Mouse (Mus musculus) CH12.LX (cell line): ENCODE results near the gene Trpv4. TPM values are rescaled to one million over a fixed set of nuclear protein-coding genes. Genes with fewer than 3 reads are reported as not detected.
A peak's percentile ranks its signal among the peaks of the same experiment; 100 is the strongest.

Experiments
- DNase-seq: peaks from one replicate; pipeline ENCODE4 v3.0.0-alpha.2; 2013; ENCODE audit errors: extremely low read depth
- H3K27ac ChIP-seq: 2 replicates; pipeline ENCODE4 v1.5.1; 2012; ENCODE audit warnings: low read depth, mild to moderate bottlenecking, control low read depth, moderate library complexity; ENCODE audit not compliant: insufficient read depth
- H3K27me3 ChIP-seq: replicated peaks from 2 replicates; pipeline ENCODE3; 2012; ENCODE audit warnings: inconsistent platforms
- H3K36me3 ChIP-seq, 2 experiments: replicated peaks in 1 of 2; 2 replicates each; pipeline versions ENCODE3 to v1.6.1; 2012; ENCODE audit warnings: inconsistent platforms in 1 of 2, low read length in 1 of 2, mild to moderate bottlenecking in 1 of 2, mixed read lengths in 1 of 2, moderate library complexity in 1 of 2; ENCODE audit not compliant: control insufficient read depth in 1 of 2, insufficient read depth in 1 of 2
- H3K4me1 ChIP-seq, 2 experiments: 2 replicates each; pipeline ENCODE4 v1.6.1; 2012; ENCODE audit warnings: inconsistent platforms in 1 of 2, moderate library complexity in 1 of 2; ENCODE audit not compliant: insufficient read depth in 2 of 2, control insufficient read depth in 1 of 2
- H3K4me2 ChIP-seq: 2 replicates; pipeline ENCODE4 v1.6.1; 2012; ENCODE audit warnings: low read depth, mild to moderate bottlenecking, control low read depth; ENCODE audit not compliant: poor library complexity, insufficient read depth, severe bottlenecking
- H3K4me3 ChIP-seq, 3 experiments: fragments of 150-350 bp in 1 of 3; sonication (generic) in 1 of 3; replicated peaks in 1 of 3; 2 replicates each; pipeline versions ENCODE3 to v1.5.1; 2011 to 2012; ENCODE audit warnings: low read depth in 2 of 3, low read length in 2 of 3, mild to moderate bottlenecking in 2 of 3, moderate library complexity in 2 of 3, control low read depth in 1 of 3, improper control_type of control experiment in 1 of 3, inconsistent platforms in 1 of 3, mixed read lengths in 1 of 3; ENCODE audit not compliant: poor library complexity in 1 of 3
- H3K79me2 ChIP-seq: replicated peaks from 2 replicates; pipeline ENCODE4 v1.6.1; 2012; ENCODE audit warnings: mild to moderate bottlenecking, moderate library complexity; ENCODE audit not compliant: control insufficient read depth, poor library complexity, insufficient read depth, severe bottlenecking; ENCODE audit errors: extremely low read depth
- H3K9ac ChIP-seq: 2 replicates; pipeline ENCODE4 v1.6.1; 2012; ENCODE audit warnings: low read depth, mild to moderate bottlenecking, control low read depth, moderate library complexity; ENCODE audit not compliant: insufficient read depth
- H3K9me3 ChIP-seq: replicated peaks from 2 replicates; pipeline ENCODE3; 2012; ENCODE audit warnings: low read length, inconsistent platforms, mixed read lengths
- CHD1 ChIP-seq: IDR thresholded peaks from 2 replicates; pipeline ENCODE4 v1.6.1; 2012; ENCODE audit warnings: low read depth, low read length, improper control_type of control experiment, inconsistent platforms
- CTCF ChIP-seq, 2 experiments: IDR thresholded peaks in 1 of 2; conservative IDR thresholded peaks in 1 of 2; 2 replicates each; pipeline ENCODE4 v1.5.1; 2011 to 2012; ENCODE audit warnings: low read depth in 2 of 2, low read length in 2 of 2, improper control_type of control experiment in 1 of 2, inconsistent platforms in 1 of 2, mild to moderate bottlenecking in 1 of 2, moderate library complexity in 1 of 2
- ELF1 ChIP-seq: IDR thresholded peaks from 2 replicates; pipeline ENCODE4 v1.6.1; 2014; ENCODE audit warnings: low read depth, mild to moderate bottlenecking, inconsistent platforms, low read length, improper control_type of control experiment
- ETS1 ChIP-seq: conservative IDR thresholded peaks from 2 replicates; pipeline ENCODE4 v1.6.1; 2012; ENCODE audit warnings: low read depth, mild to moderate bottlenecking, inconsistent platforms, low read length, improper control_type of control experiment, moderate library complexity
- GABPA ChIP-seq: IDR thresholded peaks from 2 replicates; pipeline ENCODE4 v1.6.1; 2012; ENCODE audit warnings: low read depth, low read length, improper control_type of control experiment, inconsistent platforms; ENCODE audit not compliant: insufficient replicate concordance
- IRF4 ChIP-seq: IDR thresholded peaks from 2 replicates; pipeline ENCODE4 v1.6.1; 2014; ENCODE audit warnings: low read depth, mild to moderate bottlenecking, inconsistent platforms, low read length, improper control_type of control experiment
- JUN ChIP-seq: IDR thresholded peaks from 2 replicates; pipeline ENCODE4 v1.6.1; 2011; ENCODE audit warnings: low read depth, mild to moderate bottlenecking, low read length, improper control_type of control experiment, moderate library complexity; ENCODE audit not compliant: insufficient read depth
- JUND ChIP-seq: conservative IDR thresholded peaks from 2 replicates; pipeline ENCODE4 v1.6.1; 2011; ENCODE audit warnings: low read depth, low read length, improper control_type of control experiment
- MAFK ChIP-seq: IDR thresholded peaks from 2 replicates; pipeline ENCODE4 v1.6.1; 2011; ENCODE audit warnings: low read length, improper control_type of control experiment; ENCODE audit not compliant: insufficient replicate concordance
- MEF2A ChIP-seq: IDR thresholded peaks from 2 replicates; pipeline ENCODE4 v1.6.1; 2014; ENCODE audit warnings: low read depth, mild to moderate bottlenecking, inconsistent platforms, low read length, improper control_type of control experiment, borderline replicate concordance
- MYC ChIP-seq: IDR thresholded peaks from 2 replicates; pipeline ENCODE4 v1.6.1; 2011; ENCODE audit warnings: low read depth, mild to moderate bottlenecking, improper control_type of control experiment, low read length
- NELFE ChIP-seq: IDR thresholded peaks from 2 replicates; pipeline ENCODE4 v1.6.1; 2011; ENCODE audit warnings: low read depth, low read length, improper control_type of control experiment
- NRF1 ChIP-seq: IDR thresholded peaks from 2 replicates; pipeline ENCODE4 v1.6.1; 2014; ENCODE audit warnings: low read depth, mild to moderate bottlenecking, inconsistent platforms, low read length, improper control_type of control experiment, moderate library complexity
- POLR2A ChIP-seq: IDR thresholded peaks from 2 replicates; pipeline ENCODE4 v1.6.1; 2011; ENCODE audit warnings: low read depth, mild to moderate bottlenecking, improper control_type of control experiment, low read length
- POLR2AphosphoS2 ChIP-seq: IDR thresholded peaks from 2 replicates; pipeline ENCODE4 v1.6.1; 2011; ENCODE audit warnings: low read depth, low read length, improper control_type of control experiment
- RAD21 ChIP-seq: IDR thresholded peaks from 2 replicates; pipeline ENCODE4 v1.6.1; 2011; ENCODE audit warnings: low read depth, mild to moderate bottlenecking, low read length, improper control_type of control experiment, moderate library complexity
- RCOR1 ChIP-seq: conservative IDR thresholded peaks from 2 replicates; pipeline ENCODE4 v1.6.1; 2012; ENCODE audit warnings: low read depth, mild to moderate bottlenecking, inconsistent platforms, low read length, improper control_type of control experiment
- USF2 ChIP-seq: conservative IDR thresholded peaks from 2 replicates; pipeline ENCODE4 v1.6.1; 2011; ENCODE audit warnings: low read depth, low read length, improper control_type of control experiment
- ZC3H11A ChIP-seq: IDR thresholded peaks from 2 replicates; pipeline ENCODE4 v1.6.1; 2012; ENCODE audit warnings: low read depth, mild to moderate bottlenecking, inconsistent platforms, low read length, improper control_type of control experiment
- dilution Hi-C: fragments of 300-500 bp; cut with MboI; formaldehyde crosslinking; loops from 2 replicates; pipeline ENCODE4 v1.14.3; 2020; ENCODE audit warnings: low sequenced_read_pairs; ENCODE audit not compliant: extremely low pct_unique_long_range_greater_than_20kb, extremely low pct_ligation_motif_present
- in situ Hi-C: fragments of 300-500 bp; cut with MboI; formaldehyde crosslinking; loops from 3 replicates; pipeline ENCODE4 v1.14.3; 2019; ENCODE audit warnings: low sequenced_read_pairs, low pct_ligation_motif_present, low pct_unique_long_range_greater_than_20kb, mixed read lengths
- polyA plus RNA-seq: library from polyadenylated mRNA; unstranded; fragments of >175 nt; gene quantifications from 2 replicates; pipeline ENCODE4 v1.2.1, GENCODE M21; 2012; ENCODE audit warnings: low read depth; ENCODE audit not compliant: insufficient read length
- total RNA-seq, 2 experiments: library from RNA; depleted of rRNA; stranded (reverse); fragments of 300-350 nt in 1 of 2; fragments of >200 nt in 1 of 2; gene quantifications; 2 replicates each; pipeline ENCODE4 v1.2.3; 2012 to 2014

The Trpv4 gene
- total and polyA plus RNA-seq, 3 experiments: 0.24 TPM; not detected in 2

GRCm38 (mm10) chr5:114653656-114654437 is 4.4 kb downstream of the Trpv4 start:
- H3K9me3 ChIP-seq: peaks cover 3% of the 10 kb centered on the region
- no peaks in the 10 kb centered on the region for H3K79me2 ChIP-seq
- DNase-seq: no peak
- H3K9ac ChIP-seq: no peak overlapping the region
- in situ Hi-C loops (no loop called here), dilution Hi-C loops (no loop called here)
- H3K4me3 ChIP-seq: no peak overlapping the region
- H3K4me2 ChIP-seq: no peak overlapping the region
- TF ChIP-seq CHD1 (no peak), ELF1 (no peak), USF2 (no peak), ETS1 (no peak), IRF4 (no peak), MYC (no peak), POLR2AphosphoS2 (no peak), MEF2A (no peak)
- H3K27me3 ChIP-seq: no peaks in the 10 kb centered on the region
- no peak overlapping the region for H3K27ac ChIP-seq
- H3K36me3 ChIP-seq: no peaks in the 10 kb centered on the region
- H3K4me1 ChIP-seq: peaks cover 5 to 34% of the 10 kb centered on the region in 2 experiments

DNA sequence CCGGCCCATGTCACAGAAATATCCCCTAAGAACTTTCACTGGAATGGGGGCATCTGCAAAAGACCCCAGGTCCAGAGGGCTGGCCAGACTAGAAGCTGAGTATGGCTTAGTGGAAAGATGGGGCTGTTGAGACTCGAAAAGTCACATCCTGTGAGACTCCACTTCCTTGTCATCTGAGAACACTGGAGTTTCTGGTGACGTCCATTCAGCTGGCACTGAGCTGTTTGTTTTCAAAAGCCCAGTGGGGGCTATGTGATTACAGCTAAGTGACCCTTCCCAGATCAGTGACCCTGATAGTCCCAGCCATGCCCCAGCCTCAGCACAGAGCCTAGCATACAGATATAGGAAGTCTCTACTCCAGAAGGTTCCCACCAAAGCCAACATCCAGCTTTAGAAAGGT is 6.8 kb downstream of the Trpv4 start:
- H3K4me2 ChIP-seq: no peak overlapping the region
- in situ Hi-C loops: no loop called here
- TF ChIP-seq NRF1 (no peak), CTCF (conservative IDR thresholded peaks at IDR 0.05 in 1 of 2, IDR thresholded peaks at IDR 0.05 in 1 of 2; ENCODE audit: low read depth in 2 of 2, low read length in 2 of 2) (no peak), ELF1 (no peak), JUN (no peak), IRF4 (no peak), NELFE (no peak), RCOR1 (no peak), GABPA (no peak), MYC (no peak), MAFK (no peak), POLR2A (no peak), POLR2AphosphoS2 (no peak), ZC3H11A (no peak), RAD21 (no peak), JUND (no peak)

More for the DNA sequence above, 6.8 kb downstream of the Trpv4 start:
- dilution Hi-C loops: no loop called here
- H3K4me3 ChIP-seq: peak overlapping the region in 1 of 3 experiments; percentile 22
- H3K27me3 ChIP-seq: no peaks in the 10 kb centered on the region
- peaks cover 5 to 41% of the 10 kb centered on the region in 2 experiments for H3K4me1 ChIP-seq
- H3K36me3 ChIP-seq: no peaks in the 10 kb centered on the region
- H3K9me3 ChIP-seq: no peaks in the 10 kb centered on the region
- DNase-seq: no peak
- H3K79me2 ChIP-seq: no peaks in the 10 kb centered on the region
- H3K9ac ChIP-seq: no peak overlapping the region
- H3K27ac ChIP-seq: no peak overlapping the region
